Mouse (Mus musculus) granulocyte monocyte progenitor cell, adult 5-6 weeks (primary cell): ENCODE results near the gene Fam47c. TPM values are rescaled to one million over a fixed set of nuclear protein-coding genes. Genes with fewer than 3 reads are reported as not detected.

Experiments used
- ATAC-seq: replicated peaks from 2 replicates; pipeline ENCODE4 v1.8.0; 2016; ENCODE audit warnings: mild to moderate bottlenecking, moderate TSS enrichment, inconsistent platforms; ENCODE audit not compliant: poor library complexity, severe bottlenecking
- total RNA-seq, 2 experiments: library from RNA; stranded (forward) in 1 of 2; stranded (reverse) in 1 of 2; fragments of 200-712, 200-1000 nt in 1 of 2; fragments of >200 nt in 1 of 2; fragmentation: Nextera tagmentation in 1 of 2; gene quantifications; 2 replicates each; pipeline ENCODE4 v1.2.3; 2014 to 2017

The Fam47c gene
- total RNA-seq (2014; fragmentation: Nextera tagmentation) (not detected in 2 replicates), total RNA-seq (2017) (not detected in 2 replicates)

- no peak for ATAC-seq
These were observed at the start of gene Fam47c for GRCm38 (mm10) chrX:78737463-78737862. TSS of gene Fam47c (plus strand) at chrX:78737763.

DNA sequence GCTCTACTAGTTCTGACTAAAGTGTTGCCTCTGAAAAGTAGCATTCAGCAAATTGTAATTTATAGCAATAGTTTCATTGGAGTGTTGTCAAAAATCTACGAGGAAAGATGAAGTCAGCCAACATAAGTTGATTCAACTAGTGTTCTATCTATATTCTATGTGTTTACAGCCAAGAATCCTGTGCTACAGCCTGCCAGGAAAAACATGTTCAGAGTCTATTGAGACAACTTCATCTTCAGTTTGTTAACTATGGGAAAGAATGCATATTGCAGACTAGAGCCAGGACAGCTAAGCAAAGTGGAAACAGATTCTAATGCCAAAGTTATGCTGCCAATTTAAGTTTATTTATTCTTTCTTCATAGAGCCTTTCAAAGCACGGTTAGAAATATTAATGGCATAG lies 31.8 kb downstream of the Fam47c start:
- no peak for ATAC-seq

DNA sequence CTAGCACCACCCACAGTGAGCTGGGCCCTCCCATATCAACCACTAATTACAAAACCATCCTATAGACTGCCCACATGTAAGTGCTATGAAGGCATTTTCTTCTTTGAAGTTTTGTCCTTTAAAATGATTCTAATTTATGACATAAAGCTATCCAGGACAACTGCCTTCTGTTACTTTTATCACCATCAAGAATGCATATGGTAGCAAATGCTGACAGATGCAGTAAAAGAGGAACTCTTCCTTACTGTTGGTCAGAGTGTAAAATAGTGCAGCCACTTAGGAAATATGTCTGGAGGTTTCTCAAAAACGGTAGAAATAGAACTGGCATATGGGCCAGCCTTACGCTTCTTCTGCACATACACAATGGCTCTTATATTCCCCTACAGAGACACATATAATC lies 39.5 kb downstream of the Fam47c start:
- ATAC-seq: no peak

Other genes with a start within 250 kb of the Fam47c start
- gene Prrg1, start 153.9 kb upstream of the Fam47c start, total RNA-seq (2014; fragmentation: Nextera tagmentation): 11.9 and 13.7 TPM in 2 replicates
- 7.9 and 10.6 TPM in 2 replicates for gene Prrg1, start 153.9 kb upstream of the Fam47c start, total RNA-seq (2017)